Mouse (Mus musculus): ENCODE data around the gene Slco2a1. TPM values are rescaled to one million over a fixed set of nuclear protein-coding genes. Genes with fewer than 3 reads are reported as not detected.
A peak's percentile ranks its signal among the peaks of the same experiment; 100 is the strongest.

Gene Slco2a1
- polyA plus RNA-seq, 1 experiment from 2014 or later = 0.44 TPM

DNA sequence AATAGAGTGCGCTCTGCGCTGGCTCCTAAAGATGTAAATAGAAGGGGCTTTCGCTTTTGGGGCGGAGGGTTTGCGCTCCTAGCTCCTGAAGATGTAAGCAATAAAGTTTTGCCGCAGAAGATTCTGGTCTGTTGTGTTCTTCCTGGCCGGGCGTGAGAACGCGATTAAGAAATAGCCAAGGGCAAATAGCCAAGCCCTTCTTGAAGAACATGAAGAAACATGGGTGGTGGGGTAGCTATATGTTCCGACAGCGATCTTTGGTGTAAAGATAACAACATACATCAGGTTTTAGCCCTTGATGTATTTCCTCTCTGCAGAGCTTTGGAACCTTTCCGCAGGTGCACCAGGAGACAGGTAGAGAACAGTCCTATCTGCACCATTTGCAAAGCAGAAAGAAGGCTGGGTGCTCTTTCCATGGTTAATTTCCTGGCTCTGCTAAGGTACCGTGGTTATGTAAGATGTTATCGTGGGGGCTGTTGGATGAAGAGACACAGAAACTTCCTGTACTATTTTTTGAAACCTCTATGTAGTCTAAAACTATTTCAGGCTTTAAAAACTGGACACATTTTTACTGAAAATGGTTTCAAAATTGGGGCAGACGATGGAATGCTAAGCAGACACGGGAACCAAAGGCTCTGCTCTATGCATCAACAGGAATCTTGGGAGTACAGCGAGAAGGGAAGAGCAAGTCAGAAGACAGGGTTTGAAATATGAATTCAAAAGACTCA, 120.6 kb downstream of the Slco2a1 start:
- Histone ChIP-seq H3K27me3 (ENCODE audit: insufficient read depth, poor library complexity, severe bottlenecking) (peaks cover 45% of the 10 kb centered on the region), H3K36me3 (no peaks in the 10 kb centered on the region), H3K4me1 (replicated peaks) (peaks cover 46% of the 10 kb centered on the region), H3K27ac (peak overlapping the region; percentile 83), H3K4me3 (peak overlapping the region; percentile 54), H3K9me3 (no peaks in the 10 kb centered on the region)
- DNase-seq (ENCODE audit: low spot score) = no peak
- WGBS = 43% methylated on average over 18 of the region's 18 CpGs

- Histone ChIP-seq H3K4me1 (replicated peaks) (peaks cover 54% of the 10 kb centered on the region), H3K27me3 (ENCODE audit: insufficient read depth, poor library complexity, severe bottlenecking) (peaks cover 53% of the 10 kb centered on the region), H3K36me3 (peaks cover 5% of the 10 kb centered on the region; the same call in 1 of the 2 replicates), H3K9me3 (no peaks in the 10 kb centered on the region), H3K4me3 (no peak overlapping the region), H3K27ac (no peak overlapping the region)
- DNase-seq (ENCODE audit: low spot score) = no peak
- WGBS = 77% methylated on average over 2 of the region's 2 CpGs
Observed at GRCm38 (mm10) chr9:103109911-103110310, 121.4 kb downstream of the Slco2a1 start.

DNA sequence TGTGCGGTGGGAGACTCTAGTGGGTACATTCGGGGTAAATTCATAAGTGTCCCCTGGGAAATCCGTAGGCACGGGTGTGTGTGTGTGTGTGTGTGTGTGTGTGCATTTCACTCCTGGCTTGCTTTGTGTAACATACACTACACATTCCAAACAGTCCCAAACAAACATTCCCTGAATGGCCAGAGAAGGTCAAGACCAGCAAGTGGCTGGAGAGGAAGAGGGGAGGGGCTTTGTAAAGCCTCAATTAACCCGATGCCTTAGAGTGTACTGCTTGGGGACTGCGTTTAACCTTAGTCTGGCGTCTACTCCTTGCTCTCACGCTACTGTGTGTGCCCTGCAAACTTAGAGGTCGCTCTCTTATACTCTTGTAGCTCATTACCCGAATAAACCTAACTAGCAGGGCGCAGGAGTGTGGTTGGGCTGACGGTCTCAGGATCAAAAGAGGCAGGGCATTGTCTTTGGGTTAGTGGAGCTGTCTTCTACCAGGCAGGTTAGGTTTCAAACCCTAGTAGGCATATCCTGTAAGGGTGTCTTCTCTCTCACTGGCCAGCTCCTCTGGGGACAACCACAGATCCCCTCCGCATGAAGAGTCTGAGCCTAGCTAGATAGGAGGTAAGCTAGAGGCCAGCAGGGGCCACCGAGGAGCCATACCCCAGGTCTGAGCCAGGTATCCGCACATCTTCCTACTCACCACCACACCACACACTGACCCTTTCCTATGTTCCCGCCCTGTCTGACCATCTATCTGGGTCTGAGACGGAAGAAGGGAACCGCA, 122.4 kb downstream of the Slco2a1 start:
- Histone ChIP-seq H3K4me1 (replicated peaks) (peaks cover 62% of the 10 kb centered on the region), H3K27ac (peak overlapping the region; percentile 92), H3K4me3 (peak overlapping the region; percentile 83), H3K27me3 (ENCODE audit: insufficient read depth, poor library complexity, severe bottlenecking) (peaks cover 55% of the 10 kb centered on the region), H3K9me3 (no peaks in the 10 kb centered on the region), H3K36me3 (peaks cover 7% of the 10 kb centered on the region; the same call in 1 of the 2 replicates)
- no peak for DNase-seq (ENCODE audit: low spot score)
- 18% methylated on average over 18 of the region's 18 CpGs for WGBS

DNA sequence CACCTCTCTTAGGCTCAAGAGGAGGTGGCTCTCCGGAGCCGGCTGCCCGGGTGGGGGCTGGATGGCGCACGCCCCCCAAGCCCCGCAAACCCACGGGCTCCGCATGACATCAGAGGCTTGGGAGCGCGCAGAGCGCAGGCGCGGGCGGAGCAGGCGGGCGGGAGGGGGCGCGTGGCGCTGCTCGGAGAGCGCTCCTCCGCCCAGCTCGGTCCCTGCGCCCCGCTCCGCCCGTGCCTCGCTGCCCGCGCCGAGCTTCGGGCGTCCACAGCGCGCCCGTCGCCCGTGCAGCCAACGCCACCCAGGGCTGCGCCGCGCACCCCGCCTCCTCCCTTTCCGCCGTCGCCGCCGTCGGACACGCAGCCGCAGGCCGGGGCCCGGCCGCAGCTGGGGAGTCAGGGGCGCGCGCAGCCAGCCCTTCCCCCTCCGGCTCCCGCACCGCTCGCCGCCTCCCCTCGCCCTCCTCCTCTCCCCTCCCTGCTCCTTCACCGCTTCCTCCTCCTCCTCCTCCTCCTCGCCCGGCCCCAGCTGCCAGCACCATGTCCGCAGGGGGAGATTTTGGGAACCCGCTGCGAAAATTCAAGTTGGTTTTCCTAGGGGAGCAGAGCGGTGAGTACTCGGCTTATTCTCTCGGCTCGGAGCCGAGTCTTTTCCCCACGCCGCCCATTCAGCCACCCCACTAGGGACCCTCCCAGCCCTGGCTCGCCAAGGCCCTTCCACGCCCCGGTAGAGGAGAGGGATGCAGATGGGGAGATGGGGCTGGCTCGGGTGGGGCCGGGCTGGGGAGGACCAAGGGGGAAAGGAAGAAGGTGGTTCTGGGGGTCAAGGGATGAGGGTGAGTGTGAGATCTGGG, 123.3 kb downstream of the Slco2a1 start, which contains the start of gene Rab6b:
Gene Rab6b (plus strand): TSS at position 167 of the 850 bp plus-strand sequence.
- peak within 1 kb of the TSS; percentile 92 for H3K27ac ChIP-seq
- under 1% methylated on average over 81 of the region's 81 CpGs for WGBS
- no peaks in the 10 kb centered on the region for H3K9me3 ChIP-seq
- peak; percentile 75 for DNase-seq (ENCODE audit: low spot score)
- H3K4me1 ChIP-seq (replicated peaks) = peaks cover 71% of the 10 kb centered on the region
- peak within 1 kb of the TSS; percentile 83 for H3K4me3 ChIP-seq
- peaks cover 55% of the 10 kb centered on the region for H3K27me3 ChIP-seq (ENCODE audit: insufficient read depth, poor library complexity, severe bottlenecking)
- peaks cover 13% of the 10 kb centered on the region; the same call in 1 of the 2 replicates for H3K36me3 ChIP-seq

GRCm38 (mm10) chr9:103112471-103113271, 124.2 kb downstream of the Slco2a1 start:
- Histone ChIP-seq H3K27me3 (ENCODE audit: insufficient read depth, poor library complexity, severe bottlenecking) (peaks cover 55% of the 10 kb centered on the region), H3K9me3 (no peaks in the 10 kb centered on the region), H3K36me3 (peaks cover 13% of the 10 kb centered on the region; the same call in 1 of the 2 replicates), H3K4me1 (replicated peaks) (peaks cover 79% of the 10 kb centered on the region), H3K27ac (peak overlapping the region; percentile 92), H3K4me3 (peak overlapping the region; percentile 83)
- WGBS = under 1% methylated on average over 35 of the region's 35 CpGs
- no peak for DNase-seq (ENCODE audit: low spot score)

DNA sequence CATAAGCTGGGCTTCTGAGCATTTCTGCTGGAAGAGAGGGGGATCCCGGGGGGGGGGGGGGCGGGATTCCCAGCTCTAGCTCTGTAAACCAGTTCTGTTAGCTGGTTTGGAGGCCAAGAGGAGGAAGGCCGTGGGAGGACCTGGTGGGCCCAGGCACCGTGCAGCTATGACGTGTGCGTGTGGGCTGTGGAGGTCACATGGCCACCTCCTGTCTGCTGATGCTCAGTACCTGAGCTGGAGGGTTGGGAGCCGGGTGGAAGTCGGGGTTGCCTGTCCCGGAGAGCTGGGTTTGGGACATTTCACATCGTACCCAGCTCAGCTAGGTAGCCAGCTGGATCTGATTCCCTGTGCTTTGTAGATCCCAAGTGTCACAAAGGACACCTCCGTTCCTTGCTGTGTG, 124.8 kb downstream of the Slco2a1 start:
- peak overlapping the region; percentile 83 for H3K4me3 ChIP-seq
- peak overlapping the region; percentile 92 for H3K27ac ChIP-seq
- DNase-seq (ENCODE audit: low spot score) = no peak
- peaks cover 55% of the 10 kb centered on the region for H3K27me3 ChIP-seq (ENCODE audit: insufficient read depth, poor library complexity, severe bottlenecking)
- WGBS = 39% methylated on average over 11 of the region's 11 CpGs
- peaks cover 86% of the 10 kb centered on the region for H3K4me1 ChIP-seq (replicated peaks)
- H3K36me3 ChIP-seq = peaks cover 15% of the 10 kb centered on the region; the same call in 1 of the 2 replicates
- H3K9me3 ChIP-seq = no peaks in the 10 kb centered on the region

GRCm38 (mm10) chr9:103114326-103114725, 125.8 kb downstream of the Slco2a1 start:
- Histone ChIP-seq H3K27ac (0 out of 2 replicates have a peak overlapping the region, but pooled peaks have one; percentile 1), H3K4me3 (peak overlapping the region; percentile 83; the same call in 1 of the 2 replicates), H3K9me3 (no peaks in the 10 kb centered on the region), H3K4me1 (replicated peaks) (peaks cover 92% of the 10 kb centered on the region), H3K27me3 (ENCODE audit: insufficient read depth, poor library complexity, severe bottlenecking) (peaks cover 55% of the 10 kb centered on the region), H3K36me3 (peaks cover 16% of the 10 kb centered on the region; the same call in 1 of the 2 replicates)
- WGBS = 78% methylated on average over 8 of the region's 8 CpGs
- DNase-seq (ENCODE audit: low spot score) = no peak

- no peak for DNase-seq (ENCODE audit: low spot score)
- Histone ChIP-seq H3K4me1 (replicated peaks) (peaks cover 93% of the 10 kb centered on the region), H3K27me3 (ENCODE audit: insufficient read depth, poor library complexity, severe bottlenecking) (peaks cover 49% of the 10 kb centered on the region), H3K36me3 (peaks cover 16% of the 10 kb centered on the region; the same call in 1 of the 2 replicates), H3K27ac (peak overlapping the region; percentile 40; the same call in 1 of the 2 replicates), H3K9me3 (no peaks in the 10 kb centered on the region), H3K4me3 (peak overlapping the region; percentile 9; the same call in 1 of the 2 replicates)
- WGBS = 89% methylated on average over 13 of the region's 13 CpGs
Observed at GRCm38 (mm10) chr9:103114901-103115300, 126.4 kb downstream of the Slco2a1 start.

GRCm38 (mm10) chr9:103116941-103117340, 128.4 kb downstream of the Slco2a1 start:
- H3K27ac ChIP-seq = peak overlapping the region; percentile 87
- WGBS = 80% methylated on average over 4 of the region's 4 CpGs
- peaks cover 87% of the 10 kb centered on the region for H3K4me1 ChIP-seq (replicated peaks)
- peaks cover 32% of the 10 kb centered on the region for H3K27me3 ChIP-seq (ENCODE audit: insufficient read depth, poor library complexity, severe bottlenecking)
- H3K36me3 ChIP-seq = peaks cover 20% of the 10 kb centered on the region; the same call in 1 of the 2 replicates
- H3K4me3 ChIP-seq = no peak overlapping the region
- DNase-seq (ENCODE audit: low spot score) = no peak
- H3K9me3 ChIP-seq = no peaks in the 10 kb centered on the region

DNA sequence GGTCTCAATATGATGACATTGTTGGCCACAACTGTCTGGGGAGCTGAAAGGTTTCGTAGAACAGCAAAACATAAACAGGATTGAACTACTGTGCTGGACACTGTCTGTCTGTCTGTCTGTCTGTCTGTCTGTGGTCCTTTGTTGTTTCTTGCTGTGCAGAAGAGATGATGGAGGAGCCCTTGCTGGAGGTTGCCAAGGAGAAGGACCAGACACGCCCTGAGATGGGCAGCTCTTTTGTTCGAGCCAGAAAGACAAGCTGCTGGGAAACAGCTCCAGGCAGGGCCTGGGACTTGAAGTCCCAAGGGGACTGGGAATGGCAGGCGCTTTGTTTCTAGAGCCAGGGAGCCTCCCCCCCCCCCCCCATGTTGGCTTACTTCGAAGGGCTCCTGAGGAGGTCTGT, 129.0 kb downstream of the Slco2a1 start:
- peak; percentile 78 for DNase-seq (ENCODE audit: low spot score)
- no peak overlapping the region for H3K4me3 ChIP-seq
- H3K27ac ChIP-seq = peak overlapping the region; percentile 87
- H3K9me3 ChIP-seq = no peaks in the 10 kb centered on the region
- WGBS = 23% methylated on average over 5 of the region's 5 CpGs
- H3K27me3 ChIP-seq (ENCODE audit: insufficient read depth, poor library complexity, severe bottlenecking) = peaks cover 26% of the 10 kb centered on the region
- H3K4me1 ChIP-seq (replicated peaks) = peaks cover 81% of the 10 kb centered on the region
- H3K36me3 ChIP-seq = peaks cover 25% of the 10 kb centered on the region; the same call in 1 of the 2 replicates

DNA sequence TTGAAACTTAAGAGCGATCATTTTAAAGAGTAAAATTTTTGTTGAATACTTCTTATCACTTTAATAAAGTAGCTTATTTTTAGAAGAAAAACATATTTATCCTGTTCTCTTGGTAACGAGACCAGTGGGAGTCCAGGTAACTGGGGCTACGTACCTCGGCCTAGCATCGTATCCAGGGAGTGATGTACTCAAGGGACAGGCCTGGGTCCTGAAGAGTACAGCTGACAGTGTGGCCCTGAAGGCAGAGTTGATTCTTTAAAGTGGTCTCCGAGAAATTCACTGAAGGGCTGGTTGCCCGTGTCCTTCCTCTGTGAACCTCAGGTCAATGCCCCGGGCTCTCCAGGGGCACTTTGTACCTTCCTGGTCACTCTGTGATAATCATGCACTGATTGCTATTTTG, 129.4 kb downstream of the Slco2a1 start:
- WGBS = 68% methylated on average over 8 of the region's 8 CpGs
- no peaks in the 10 kb centered on the region for H3K9me3 ChIP-seq
- no peak for DNase-seq (ENCODE audit: low spot score)
- peak overlapping the region; percentile 87 for H3K27ac ChIP-seq
- H3K4me3 ChIP-seq = no peak overlapping the region
- peaks cover 28% of the 10 kb centered on the region; the same call in 1 of the 2 replicates for H3K36me3 ChIP-seq
- H3K27me3 ChIP-seq (ENCODE audit: insufficient read depth, poor library complexity, severe bottlenecking) = peaks cover 22% of the 10 kb centered on the region
- peaks cover 77% of the 10 kb centered on the region for H3K4me1 ChIP-seq (replicated peaks)

Measured in hindbrain, embryonic 10.5 days (tissue).